Mouse (Mus musculus): ENCODE measurements around the gene Surf4.

Surf4 gene

DNA sequence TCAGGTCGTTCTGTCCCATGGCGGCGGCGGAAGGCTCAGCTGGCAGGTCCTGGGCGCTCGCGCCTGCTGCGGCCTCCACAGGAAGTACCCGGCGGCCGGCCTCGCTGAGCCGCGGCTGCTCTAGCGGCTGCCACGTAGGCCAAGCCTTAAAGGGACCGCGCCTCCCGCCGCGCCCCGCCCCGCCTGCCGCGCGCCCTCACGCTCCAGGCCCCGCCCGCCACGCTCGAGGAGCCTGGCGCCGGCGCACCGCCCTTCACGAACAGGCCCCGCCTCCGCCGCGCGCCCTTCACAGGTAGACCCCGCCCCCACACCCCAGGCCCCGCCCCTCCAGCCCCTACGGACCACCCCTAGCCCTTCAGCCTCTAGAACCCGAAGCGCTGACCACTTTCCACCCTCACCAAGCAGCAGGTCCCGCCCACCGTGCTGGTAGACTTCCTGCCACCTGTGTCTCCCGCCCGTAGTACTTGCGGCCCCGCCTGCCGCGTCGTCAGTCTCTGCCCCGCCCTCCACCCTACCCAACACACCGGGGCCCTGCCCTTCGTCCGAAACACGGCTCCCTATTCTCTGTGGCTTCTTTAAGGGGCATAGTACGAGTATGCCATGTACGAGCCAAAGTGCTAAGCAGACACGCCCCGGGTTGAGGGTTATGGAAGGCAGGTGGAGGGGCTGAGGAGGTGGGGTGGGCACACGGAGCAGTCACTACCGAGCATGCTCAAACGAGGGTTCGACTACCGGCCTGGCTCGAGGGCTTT, at the start of gene Surf4, which contains the start of gene Stkld1:
Surf4 (minus strand) TSS at position 625 of the 752 bp plus-strand sequence.
Stkld1 (plus strand) TSS at position 744 of the 752 bp plus-strand sequence.
- ATAC-seq (ENCODE audit: low TSS enrichment): peak; percentile 84

DNA sequence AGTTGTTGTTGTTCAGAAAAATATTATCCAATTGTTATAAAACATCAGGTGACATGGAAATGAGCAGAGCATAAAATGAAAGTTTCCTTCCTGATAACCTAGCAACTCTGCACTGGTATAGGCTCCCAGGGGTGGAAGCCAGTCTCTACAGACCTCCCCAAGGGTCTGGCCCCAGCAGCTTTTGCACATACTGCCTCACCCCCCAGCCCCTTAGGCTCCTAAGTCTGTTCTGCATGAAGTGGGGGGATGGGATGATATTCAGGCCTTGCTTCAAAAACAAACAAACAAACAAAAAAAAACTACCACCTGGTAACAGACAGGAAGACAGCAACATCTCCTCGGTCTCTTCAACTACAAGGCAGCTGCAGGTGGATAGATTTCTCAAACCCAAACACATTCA, 46.6 kb upstream of the Surf4 start:
- ATAC-seq (ENCODE audit: low TSS enrichment): no peak

DNA sequence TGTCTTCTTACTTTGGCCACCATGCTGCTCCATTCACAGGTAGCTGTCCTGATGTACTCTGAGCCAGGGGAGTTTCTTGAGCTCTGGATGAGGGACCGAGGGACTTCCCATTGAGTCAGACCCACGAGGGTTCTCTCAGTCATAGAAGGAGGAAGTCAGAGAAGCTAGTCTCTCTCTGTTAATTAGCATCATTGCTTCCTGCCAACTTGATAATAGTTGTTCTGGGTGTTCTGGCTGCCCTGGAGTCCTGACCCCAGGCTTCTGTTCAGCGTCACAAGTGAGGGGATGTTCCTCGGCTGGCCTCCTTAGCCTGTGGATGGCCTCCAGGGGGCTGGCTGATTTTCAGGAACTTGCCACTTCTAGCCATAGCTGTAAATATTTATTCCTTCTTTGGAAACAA, 40.2 kb upstream of the Surf4 start:
- no peak for ATAC-seq (ENCODE audit: low TSS enrichment)

DNA sequence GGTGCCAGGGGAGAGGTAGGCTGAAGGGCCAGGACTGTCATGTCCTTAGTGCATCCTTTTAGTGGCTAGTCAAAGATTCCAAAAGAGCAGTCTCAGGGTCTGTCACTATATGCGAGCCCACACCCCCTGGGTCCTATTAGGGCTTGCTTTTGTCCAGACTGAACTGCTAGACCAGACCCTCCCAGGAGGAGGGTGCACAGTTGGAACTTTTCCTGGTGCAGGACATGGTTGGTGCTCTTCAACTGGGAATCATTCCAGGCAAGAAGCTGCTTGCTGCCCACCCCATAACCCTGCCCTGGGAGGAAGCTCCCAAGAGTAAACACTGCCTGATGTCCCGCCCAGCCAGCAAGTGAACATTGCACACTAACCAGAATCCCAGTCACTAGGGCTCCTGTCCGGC, 39.4 kb upstream of the Surf4 start, which contains the start of gene Adamts13:
Adamts13 (plus strand) TSS at position 301 of the 400 bp plus-strand sequence.
- ATAC-seq (ENCODE audit: low TSS enrichment): no peak

DNA sequence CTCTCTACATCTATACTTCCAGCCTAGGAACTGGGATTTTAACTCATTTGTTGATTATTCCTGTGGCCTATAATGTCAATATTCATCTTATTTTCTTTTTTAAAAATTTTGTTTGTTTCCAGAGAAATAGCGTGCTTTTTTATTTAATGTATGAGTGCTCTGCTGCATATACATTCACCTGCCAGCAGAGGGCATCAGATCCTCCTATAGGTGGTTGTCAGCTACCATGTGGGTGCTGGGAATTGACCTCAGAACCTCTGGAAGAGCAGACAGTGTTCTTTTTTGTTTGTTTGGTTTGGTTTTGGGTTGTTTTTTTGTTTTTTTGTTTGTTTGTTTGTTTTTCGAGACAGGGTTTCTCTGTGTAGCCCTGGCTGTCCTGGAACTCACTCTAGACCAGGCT, 33.5 kb upstream of the Surf4 start:
- ATAC-seq (ENCODE audit: low TSS enrichment): no peak

DNA sequence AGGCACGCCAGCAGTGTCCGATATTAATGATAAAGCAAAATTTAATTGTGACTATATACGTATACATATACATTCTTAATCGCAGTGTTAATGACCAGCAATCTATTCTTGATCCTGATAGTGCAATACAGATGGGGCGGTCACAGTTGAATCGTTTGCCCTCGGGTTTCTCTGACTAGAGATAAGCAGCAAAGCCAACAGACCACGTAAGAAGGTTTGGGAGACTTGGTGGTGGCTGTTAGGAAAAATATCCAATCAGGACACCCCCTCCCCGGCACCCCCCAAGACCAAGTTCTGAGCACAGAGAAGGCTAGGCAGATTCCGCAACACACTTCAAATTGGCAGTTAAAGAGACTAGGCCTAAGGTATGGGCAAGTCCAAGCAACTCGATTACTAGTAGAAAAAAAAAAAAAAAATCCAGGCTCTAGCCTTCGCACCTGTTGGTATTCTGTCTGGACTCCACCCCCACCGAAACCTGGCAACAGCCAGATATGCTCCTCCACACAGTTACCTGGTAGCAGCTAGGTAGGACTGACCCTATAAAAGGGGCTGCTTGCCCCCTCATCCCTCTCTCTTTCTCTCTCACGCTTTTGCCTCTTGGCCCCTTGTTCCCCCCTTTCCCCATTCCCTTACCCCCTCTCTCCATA, 31.1 kb upstream of the Surf4 start:
- no peak for ATAC-seq (ENCODE audit: low TSS enrichment)

DNA sequence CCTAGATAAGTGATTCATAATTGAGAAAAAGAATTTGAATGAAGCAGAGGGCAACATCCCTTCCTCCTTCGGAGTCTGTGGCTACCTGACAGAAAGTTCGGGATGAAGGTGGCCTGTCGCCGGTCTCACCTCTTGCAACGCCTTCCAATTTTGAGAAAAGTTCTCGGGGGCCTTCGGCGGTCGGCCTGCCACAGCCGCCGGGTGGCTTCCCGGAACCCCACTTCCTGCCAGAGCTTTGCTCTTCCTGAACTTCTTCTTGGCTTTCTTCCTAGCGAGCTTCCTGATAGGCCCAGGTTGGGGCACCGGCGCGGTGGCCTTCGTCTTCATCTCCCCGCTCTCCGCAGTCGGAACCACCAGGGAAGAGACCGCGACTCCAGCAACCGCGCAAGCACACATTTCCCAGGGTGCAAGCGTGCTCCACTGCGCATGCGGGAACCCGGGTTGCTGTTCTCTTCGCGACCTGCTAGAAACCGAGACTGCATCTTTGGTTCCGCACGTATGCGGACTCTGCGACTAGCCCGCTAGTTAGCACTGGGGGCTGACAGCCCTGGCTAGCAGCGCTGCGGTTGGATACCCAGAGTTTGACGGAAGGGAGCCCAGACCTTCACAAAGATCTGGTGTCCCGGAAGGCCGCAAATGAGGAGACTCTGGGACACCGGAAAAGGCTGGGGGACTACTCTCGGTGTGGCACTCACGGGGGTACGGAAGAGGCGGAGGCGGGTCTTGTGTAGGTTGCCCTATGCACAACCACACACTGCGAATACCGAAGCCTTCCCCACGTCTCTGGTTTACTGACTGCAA, 30.4 kb upstream of the Surf4 start, which contains the start of gene Rexo4:
Rexo4 (minus strand) TSS at position 464 of the 801 bp plus-strand sequence.
- peak; percentile 99 for ATAC-seq (ENCODE audit: low TSS enrichment)

DNA sequence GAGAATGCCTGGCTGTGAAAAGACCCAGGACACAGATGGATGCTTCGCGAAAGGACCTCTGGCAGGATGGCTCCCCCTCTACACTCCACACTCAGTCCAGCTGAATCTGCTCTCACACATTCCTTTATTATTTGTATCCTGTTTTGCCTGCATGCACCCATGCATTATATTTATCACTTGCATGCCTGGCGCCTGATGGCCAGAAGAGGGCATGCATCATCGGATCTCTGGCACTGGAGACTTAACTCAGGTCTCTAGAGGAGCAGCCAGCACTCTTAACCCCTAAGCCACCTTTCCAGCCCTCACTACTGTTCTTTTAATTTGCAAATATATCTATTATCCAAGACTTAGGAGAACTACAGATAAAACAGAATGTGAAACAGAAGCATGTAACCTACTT, 27.0 kb upstream of the Surf4 start:
- ATAC-seq (ENCODE audit: low TSS enrichment): no peak

DNA sequence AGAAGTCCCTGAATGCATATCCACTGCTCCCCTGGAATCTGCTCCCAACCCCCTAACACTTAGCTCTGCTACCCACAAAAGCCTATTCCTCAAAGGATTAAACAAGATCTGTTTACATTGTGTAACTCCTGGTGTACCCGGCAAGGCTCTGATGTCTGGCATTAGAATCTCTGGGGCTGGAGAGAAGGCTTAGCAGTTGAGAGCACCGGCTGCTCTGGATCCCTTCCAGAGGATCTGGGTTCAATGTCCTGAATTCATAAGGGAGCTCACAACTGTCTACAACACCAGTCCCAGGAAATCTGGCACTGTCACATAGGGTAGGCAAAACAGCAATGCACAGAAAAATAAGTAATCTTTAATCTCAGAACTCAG, 23.7 kb upstream of the Surf4 start:
- ATAC-seq (ENCODE audit: low TSS enrichment): no peak

DNA sequence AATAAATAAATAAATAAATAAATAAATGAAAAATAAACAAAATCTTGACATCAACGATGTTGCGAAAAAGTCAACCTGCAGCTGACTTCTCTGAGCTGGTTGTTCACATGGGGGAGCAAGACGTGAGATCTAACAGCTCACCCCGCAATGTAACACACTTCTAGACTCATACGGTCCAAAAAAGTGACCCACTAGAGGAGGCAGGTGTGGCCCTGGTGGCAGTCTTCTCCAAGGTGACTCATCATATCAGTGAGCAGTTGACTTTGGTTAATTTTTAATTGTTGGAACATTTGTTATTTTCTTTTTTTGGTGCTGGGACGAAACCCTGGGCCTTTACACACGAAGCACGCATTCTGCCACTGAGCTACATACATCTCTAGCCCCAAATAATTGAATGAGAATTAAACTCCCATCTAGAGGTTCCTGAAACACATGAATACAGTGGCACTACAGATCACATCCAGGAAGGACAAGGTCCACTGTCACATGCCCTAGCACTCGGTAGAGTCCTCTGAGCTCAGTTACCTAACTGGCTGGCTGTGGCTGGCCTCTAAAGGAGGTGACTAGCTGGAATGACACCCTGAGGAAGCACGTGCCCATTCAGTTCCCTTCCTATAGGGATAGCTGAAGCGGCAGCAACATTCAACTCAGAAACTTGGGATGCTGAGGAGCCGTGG, 23.2 kb upstream of the Surf4 start:
- no peak for ATAC-seq (ENCODE audit: low TSS enrichment)

DNA sequence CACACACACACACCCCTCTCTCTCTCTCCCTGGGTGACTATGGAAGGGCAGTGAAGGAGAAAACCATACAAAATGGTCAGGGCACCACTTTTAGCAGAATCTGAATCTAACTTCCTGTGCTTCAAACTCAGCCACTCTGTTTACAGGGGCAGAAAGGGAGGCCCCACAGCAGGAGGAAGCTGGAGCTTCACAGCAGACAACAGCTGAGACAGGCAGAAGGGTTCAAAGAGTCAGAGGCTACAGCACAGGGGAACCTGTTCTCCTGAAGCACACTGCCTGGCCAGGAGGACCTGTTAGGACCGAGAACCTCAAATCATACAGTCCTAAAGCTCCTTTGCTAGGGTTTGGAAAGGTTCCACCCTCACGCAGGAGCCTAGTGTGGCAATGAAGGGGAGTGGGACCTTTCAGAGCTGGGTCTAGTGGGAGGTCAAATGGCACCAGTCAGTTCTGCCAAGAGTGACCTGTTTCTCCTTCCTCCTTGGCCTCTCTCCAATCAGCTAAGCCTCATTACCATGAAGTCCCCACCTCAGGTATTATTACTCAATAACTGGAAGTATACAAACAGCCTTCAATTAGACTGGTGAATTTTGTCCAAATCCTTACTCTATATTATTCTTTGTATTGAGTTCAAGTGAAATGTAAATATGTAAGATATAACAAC, 21.1 kb upstream of the Surf4 start:
- no peak for ATAC-seq (ENCODE audit: low TSS enrichment)

DNA sequence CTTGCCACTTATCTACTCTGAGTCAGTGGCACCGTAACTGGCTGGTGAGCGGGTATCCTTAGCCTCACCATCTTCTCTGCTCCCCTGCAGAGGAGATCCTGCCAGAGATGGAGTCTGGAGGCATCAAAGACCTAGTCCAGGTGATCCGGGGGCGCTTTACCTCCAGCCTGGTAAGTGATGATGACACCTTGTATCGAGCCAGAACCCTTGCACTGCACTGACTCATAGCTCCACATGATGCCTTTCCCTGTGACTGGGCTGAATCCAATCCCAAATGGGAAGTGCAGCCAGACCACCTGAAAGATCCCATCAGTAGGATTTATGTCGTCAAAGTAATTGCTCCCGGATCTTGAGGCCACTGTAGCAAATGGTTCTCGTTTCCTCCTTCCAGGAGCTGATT, 19.1 kb upstream of the Surf4 start:
- peak; percentile 44; the same call in 1 of the 2 replicates for ATAC-seq (ENCODE audit: low TSS enrichment)

DNA sequence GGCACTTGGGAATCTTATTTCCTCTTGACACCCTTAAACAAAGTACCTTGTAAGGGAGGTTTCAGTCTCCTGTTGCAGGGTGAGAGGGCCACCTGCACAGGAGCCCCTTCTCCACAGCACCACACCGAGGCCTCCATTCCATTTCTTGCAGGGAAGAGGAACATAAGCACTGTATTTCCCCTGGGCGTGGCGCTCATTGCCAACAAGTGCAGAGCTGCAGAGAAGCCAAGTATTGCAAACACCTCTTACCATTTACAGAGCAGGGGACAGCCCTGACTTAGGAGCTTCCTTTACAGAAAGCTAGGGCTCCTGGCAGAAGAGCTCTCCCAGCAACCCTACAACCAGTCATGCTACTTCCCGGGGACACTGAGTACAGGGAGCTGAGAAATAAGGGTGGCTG, 18.5 kb upstream of the Surf4 start:
- ATAC-seq (ENCODE audit: low TSS enrichment): no peak

DNA sequence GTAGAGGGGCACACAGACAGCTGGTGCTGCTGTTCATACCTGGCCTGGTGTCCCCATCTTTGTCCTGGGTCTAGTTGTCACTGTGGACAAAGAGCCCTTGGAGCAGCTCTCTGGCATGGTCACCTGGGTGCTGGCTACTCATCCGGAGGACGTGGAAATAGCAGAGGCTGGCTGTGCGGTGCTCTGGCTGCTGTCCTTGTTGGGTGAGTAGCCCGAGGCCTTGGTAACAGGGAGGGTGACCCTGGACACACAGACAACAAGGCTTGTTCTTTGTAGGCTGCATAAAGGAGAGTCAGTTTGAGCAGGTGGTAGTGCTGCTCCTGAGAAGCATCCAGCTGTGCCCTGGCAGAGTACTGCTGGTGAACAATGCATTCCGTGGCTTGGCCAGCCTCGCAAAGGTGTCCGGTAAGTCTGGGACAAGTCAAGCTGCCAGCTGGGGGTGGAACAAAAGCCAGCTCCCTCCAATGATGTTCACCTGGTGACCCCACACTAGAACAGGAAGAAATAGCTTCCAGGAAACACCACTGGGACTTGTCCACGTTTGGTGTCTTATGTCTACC, 17.7 kb upstream of the Surf4 start:
- ATAC-seq (ENCODE audit: low TSS enrichment): no peak

DNA sequence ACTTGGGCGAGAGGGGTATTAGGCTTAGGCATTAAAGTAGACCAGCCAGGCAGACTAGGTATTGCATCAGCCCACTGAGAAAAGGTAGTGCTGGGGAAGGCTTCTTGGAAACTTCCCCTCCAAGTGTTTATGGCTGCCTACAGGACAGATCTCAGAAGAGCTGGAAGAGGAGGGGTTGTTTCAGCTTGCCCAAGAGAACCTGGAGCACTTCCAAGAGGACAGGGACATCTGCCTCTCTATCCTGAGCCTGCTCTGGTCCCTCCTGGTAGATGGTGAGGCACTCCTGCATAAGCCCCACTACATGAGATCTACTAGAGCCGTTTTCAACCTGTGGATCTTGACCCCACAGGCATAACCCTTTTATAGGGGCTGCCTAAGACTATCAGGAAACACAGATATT, 16.7 kb upstream of the Surf4 start:
- no peak for ATAC-seq (ENCODE audit: low TSS enrichment)

DNA sequence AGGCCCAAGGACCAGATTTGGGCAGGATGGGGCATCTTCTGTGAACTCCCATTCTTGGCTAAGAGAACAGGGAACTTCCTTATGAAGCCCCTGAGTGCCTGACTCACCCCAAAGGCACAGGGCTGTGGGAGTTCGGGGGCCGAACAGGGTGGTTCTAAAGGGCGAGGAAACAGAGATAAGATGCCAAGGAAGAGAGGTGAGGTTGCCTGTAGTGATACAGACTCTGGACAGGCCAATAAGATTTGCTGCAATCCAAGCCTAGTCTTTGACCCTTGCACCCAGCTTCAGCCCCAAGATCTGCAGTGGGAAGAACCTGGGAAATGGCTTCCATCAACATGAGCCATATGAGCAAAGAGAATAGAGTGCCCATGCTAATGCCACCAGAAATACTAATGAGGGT, 9.5 kb upstream of the Surf4 start:
- no peak for ATAC-seq (ENCODE audit: low TSS enrichment)

DNA sequence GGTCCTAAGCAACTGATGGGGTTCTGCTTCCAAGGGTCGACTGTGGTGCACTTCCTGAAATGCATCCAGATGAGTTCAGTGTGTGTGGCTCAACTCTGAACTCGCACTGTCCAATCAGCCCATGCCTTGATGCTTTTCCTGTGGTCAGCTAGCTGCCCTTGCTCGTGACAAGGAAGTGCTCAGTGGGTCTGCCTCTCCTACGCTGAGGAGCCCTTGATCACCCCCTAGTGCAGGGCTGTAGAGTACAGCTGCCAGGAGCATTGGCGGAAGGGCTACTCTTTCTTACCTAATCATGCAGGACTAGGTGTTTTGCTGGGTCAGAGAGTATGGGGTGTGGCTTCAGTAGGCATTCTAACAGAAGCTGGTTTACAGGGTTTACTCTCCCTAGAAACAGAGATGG, 7.8 kb upstream of the Surf4 start:
- ATAC-seq (ENCODE audit: low TSS enrichment): no peak

DNA sequence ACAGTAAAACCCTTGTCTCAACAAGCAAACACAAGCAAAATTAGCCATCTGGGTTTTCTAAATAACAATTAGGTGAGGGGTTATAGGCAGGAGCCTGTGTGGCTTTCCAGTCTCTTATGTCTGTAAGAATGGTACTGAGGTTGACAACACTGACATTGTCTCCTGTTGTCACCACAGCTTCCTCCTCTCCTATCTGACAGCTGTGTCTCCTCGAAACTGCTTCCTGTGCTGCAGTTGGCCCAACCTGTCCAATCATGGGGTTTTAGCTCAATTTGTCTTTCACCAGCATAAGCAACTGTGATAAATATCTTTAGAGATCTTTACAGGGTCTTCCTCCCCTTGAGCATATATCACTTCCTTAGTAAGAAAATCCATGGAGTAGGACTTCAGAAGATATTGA, 2.7 kb upstream of the Surf4 start:
- ATAC-seq (ENCODE audit: low TSS enrichment): no peak

DNA sequence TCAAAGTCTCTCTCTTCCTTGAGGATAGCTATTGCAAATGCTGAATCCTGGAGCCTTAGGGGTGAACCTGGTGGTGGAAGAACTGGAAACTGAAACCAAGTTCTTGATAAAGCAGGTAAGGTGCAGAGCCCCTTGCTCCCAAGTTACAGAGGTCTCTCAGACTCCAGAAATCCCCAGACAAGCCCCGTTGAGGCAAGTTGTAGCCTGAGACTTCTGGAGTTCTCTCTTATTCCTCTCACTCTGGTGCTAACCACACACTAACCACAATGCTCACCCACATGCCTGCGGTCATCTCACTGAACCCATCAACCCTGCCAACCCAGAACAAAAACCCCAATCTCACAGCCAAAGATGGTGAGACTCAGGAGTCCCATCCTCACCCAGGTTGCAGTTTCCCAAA, 1.6 kb upstream of the Surf4 start:
- ATAC-seq (ENCODE audit: low TSS enrichment): no peak

DNA sequence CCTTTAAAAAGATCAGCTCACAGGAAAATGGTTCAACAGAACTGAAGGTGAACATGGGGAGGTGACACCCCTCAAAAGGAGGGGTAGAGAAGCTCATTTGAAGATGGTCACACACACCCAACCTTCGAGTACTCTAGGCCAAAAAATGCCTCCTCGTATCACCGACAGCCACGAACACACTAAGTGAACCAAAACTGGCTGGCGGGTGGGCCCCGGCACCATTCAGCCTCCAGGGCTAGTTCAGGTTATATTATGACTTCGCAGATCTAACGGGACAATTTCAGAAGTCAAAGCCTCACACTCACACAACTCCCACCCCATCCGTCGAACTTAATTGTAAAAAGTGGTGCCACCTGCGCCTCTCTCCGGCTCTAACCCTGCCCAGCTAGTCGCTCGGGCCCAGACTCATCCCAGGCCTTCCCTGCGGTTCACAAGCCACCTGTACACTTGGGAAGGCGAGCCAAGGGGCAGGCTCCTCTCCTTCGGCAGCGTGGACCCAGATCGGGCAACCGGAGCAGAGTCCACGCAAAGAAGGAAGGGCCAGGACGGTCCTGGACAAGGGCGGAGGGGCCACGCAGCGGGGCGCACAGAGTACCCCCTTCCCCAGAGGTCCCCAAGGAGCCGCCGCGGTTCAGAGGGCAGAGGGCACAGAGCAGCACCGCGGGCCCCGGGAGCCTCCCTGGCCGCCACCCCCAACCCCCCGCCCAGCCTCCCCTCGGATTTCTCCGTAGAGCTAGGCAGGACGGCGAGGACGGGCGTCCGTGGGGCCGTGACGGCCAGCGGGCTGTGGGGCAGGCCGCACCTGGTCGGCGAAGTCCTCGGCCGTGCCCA, 1.0 kb downstream of the Surf4 start:
- ATAC-seq (ENCODE audit: low TSS enrichment): no peak
